Mouse (Mus musculus): ENCODE data around the gene Adra1b. TPM values are rescaled to one million over a fixed set of nuclear protein-coding genes. Genes with fewer than 3 reads are reported as not detected.

The Adra1b gene
- polyA plus RNA-seq, 1 experiment = not detected

- TF ChIP-seq CTCF (IDR thresholded peaks at IDR 0.05; ENCODE audit: control insufficient read depth, insufficient read depth, low read length) = no peak
- TF ChIP-seq POLR2A (IDR thresholded peaks at IDR 0.05; ENCODE audit: borderline replicate concordance, control insufficient read depth, low read depth, low read length) = no peak
- WGBS = 86% methylated on average over 6 of the region's 6 CpGs
- Histone ChIP-seq H3K4me1 (ENCODE audit: control insufficient read depth, insufficient read depth, low read length) (no peaks in the 10 kb centered on the region), H3K4me3 (replicated peaks; ENCODE audit: control insufficient read depth, low read depth, low read length) (no peak overlapping the region), H3K27ac (ENCODE audit: control insufficient read depth, insufficient read depth, low read depth, low read length, poor library complexity) (no peak overlapping the region)
Measured at GRCm38 (mm10) chr11:43853046-43853445, 48.0 kb downstream of the Adra1b start.

DNA sequence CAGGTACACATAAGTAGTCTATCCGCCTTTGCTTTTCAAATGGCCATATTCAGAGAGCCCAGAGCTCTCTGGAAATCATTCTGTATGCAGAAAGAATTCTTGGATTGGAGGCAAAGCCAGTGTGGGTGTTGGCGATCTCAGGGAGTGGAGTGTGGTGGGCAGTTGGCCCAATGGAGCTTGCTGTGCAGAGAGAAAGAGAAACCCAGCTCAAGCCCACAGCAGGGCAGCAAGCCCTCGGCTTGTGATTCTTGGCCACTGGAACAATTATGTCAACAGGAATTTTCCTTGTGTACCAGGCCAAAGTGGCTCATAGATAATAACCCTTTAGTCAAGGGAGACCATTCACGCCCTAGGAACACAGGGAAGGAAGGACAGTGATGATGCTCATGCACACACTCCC lies 53.0 kb downstream of the Adra1b start:
- Histone ChIP-seq H3K4me1 (ENCODE audit: control insufficient read depth, insufficient read depth, low read length) (no peaks in the 10 kb centered on the region), H3K27ac (ENCODE audit: control insufficient read depth, insufficient read depth, low read depth, low read length, poor library complexity) (no peak overlapping the region), H3K4me3 (replicated peaks; ENCODE audit: control insufficient read depth, low read depth, low read length) (no peak overlapping the region)
- TF ChIP-seq POLR2A (IDR thresholded peaks at IDR 0.05; ENCODE audit: borderline replicate concordance, control insufficient read depth, low read depth, low read length) (no peak), CTCF (IDR thresholded peaks at IDR 0.05; ENCODE audit: control insufficient read depth, insufficient read depth, low read length) (no peak)
- 74% methylated on average over 4 of the region's 4 CpGs for WGBS

- Histone ChIP-seq H3K4me1 (ENCODE audit: control insufficient read depth, insufficient read depth, low read length) (no peaks in the 10 kb centered on the region), H3K4me3 (replicated peaks; ENCODE audit: control insufficient read depth, low read depth, low read length) (no peak overlapping the region), H3K27ac (ENCODE audit: control insufficient read depth, insufficient read depth, low read depth, low read length, poor library complexity) (no peak overlapping the region)
- no peak for TF ChIP-seq CTCF (IDR thresholded peaks at IDR 0.05; ENCODE audit: control insufficient read depth, insufficient read depth, low read length)
- TF ChIP-seq POLR2A (IDR thresholded peaks at IDR 0.05; ENCODE audit: borderline replicate concordance, control insufficient read depth, low read depth, low read length) = no peak
- 71% methylated on average over 10 of the region's 10 CpGs for WGBS
Measured at GRCm38 (mm10) chr11:43841596-43841995, 59.4 kb downstream of the Adra1b start.

- Histone ChIP-seq H3K4me1 (ENCODE audit: control insufficient read depth, insufficient read depth, low read length) (no peaks in the 10 kb centered on the region), H3K4me3 (replicated peaks; ENCODE audit: control insufficient read depth, low read depth, low read length) (no peak overlapping the region), H3K27ac (ENCODE audit: control insufficient read depth, insufficient read depth, low read depth, low read length, poor library complexity) (no peak overlapping the region)
- TF ChIP-seq POLR2A (IDR thresholded peaks at IDR 0.05; ENCODE audit: borderline replicate concordance, control insufficient read depth, low read depth, low read length) (no peak), CTCF (IDR thresholded peaks at IDR 0.05; ENCODE audit: control insufficient read depth, insufficient read depth, low read length) (no peak)
- WGBS = 69% methylated on average over 6 of the region's 6 CpGs
Measured at GRCm38 (mm10) chr11:43840491-43840890, 60.5 kb downstream of the Adra1b start.

DNA sequence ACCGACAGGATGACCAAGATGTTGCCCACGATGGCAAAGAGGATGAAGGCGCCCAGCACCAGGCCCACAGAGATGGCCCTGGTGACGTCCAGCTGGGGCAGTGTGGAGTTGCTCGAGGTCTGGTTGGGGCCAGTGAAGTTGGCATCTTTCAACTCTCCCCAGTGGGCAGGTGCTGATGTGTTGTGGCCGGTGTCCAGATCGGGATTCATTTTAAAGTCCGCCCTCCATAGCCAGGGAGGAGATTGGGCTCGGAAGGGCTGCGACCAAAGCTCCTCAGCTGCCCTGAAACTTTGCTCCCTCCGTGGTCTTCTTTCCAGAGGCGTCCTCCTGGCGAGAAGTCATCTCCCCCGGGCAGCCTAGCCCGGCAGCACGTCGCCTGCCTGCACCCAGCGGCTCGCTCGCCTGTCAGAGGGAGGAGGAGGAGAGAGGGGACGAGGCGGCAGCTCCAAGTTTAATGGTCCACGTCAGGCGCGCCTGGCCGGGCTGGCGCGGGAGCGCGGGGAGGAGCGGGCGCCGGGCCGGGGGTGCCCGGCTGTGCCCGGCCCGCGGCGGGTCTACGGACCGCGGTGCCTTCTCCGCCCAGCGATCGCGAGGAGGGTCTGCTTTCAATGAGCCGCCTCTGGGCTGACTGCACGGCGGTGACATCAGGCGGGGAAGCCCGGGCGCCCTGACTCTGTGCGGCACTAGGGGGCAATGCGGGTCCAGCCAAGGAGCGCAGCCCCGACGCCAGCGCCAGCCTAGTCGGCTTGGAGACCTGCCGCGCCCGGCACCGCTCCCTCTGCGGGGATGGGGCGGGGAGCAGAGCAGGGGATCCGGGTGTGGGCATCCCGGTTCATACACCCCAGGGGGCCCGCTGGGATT lies 64.9 kb downstream of the Adra1b start:
- Histone ChIP-seq H3K27ac (ENCODE audit: control insufficient read depth, insufficient read depth, low read depth, low read length, poor library complexity) (no peak overlapping the region; the same call in 1 of the 2 replicates), H3K4me3 (replicated peaks; ENCODE audit: control insufficient read depth, low read depth, low read length) (no peak overlapping the region), H3K4me1 (ENCODE audit: control insufficient read depth, insufficient read depth, low read length) (no peaks in the 10 kb centered on the region)
- no peak for TF ChIP-seq CTCF (IDR thresholded peaks at IDR 0.05; ENCODE audit: control insufficient read depth, insufficient read depth, low read length)
- TF ChIP-seq POLR2A (IDR thresholded peaks at IDR 0.05; ENCODE audit: borderline replicate concordance, control insufficient read depth, low read depth, low read length) = no peak
- WGBS = 6% methylated on average over 68 of the region's 68 CpGs

GRCm38 (mm10) chr11:43835456-43835855 lies 65.6 kb downstream of the Adra1b start:
- no peaks in the 10 kb centered on the region for H3K4me1 ChIP-seq (ENCODE audit: control insufficient read depth, insufficient read depth, low read length)
- H3K4me3 ChIP-seq (replicated peaks; ENCODE audit: control insufficient read depth, low read depth, low read length) = no peak overlapping the region
- WGBS = 84% methylated on average over 15 of the region's 15 CpGs
- TF ChIP-seq CTCF (IDR thresholded peaks at IDR 0.05; ENCODE audit: control insufficient read depth, insufficient read depth, low read length) (no peak), POLR2A (IDR thresholded peaks at IDR 0.05; ENCODE audit: borderline replicate concordance, control insufficient read depth, low read depth, low read length) (no peak)
- no peak overlapping the region for H3K27ac ChIP-seq (ENCODE audit: control insufficient read depth, insufficient read depth, low read depth, low read length, poor library complexity)

DNA sequence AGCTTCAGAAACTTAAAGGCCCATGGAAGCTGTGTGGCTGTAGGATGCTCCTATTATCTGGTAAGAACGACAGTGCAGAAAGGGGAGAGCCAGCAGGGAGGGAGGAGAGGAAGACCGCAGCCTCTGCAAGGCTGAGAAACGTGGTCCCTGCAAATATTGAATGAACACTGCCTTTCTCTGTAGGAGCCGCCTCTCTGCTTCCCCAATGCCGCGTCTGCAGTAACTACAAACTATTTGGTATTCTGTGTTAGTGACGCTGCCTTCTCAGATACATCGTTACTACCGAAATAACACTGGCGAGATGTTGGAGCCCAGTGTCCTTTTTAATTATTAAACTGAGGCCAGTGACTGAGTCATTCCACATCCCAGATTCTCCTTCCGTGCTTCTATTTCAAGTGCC lies 66.5 kb downstream of the Adra1b start:
- Histone ChIP-seq H3K4me1 (ENCODE audit: control insufficient read depth, insufficient read depth, low read length) (no peaks in the 10 kb centered on the region), H3K27ac (ENCODE audit: control insufficient read depth, insufficient read depth, low read depth, low read length, poor library complexity) (no peak overlapping the region), H3K4me3 (replicated peaks; ENCODE audit: control insufficient read depth, low read depth, low read length) (no peak overlapping the region)
- no peak for TF ChIP-seq POLR2A (IDR thresholded peaks at IDR 0.05; ENCODE audit: borderline replicate concordance, control insufficient read depth, low read depth, low read length)
- no peak for TF ChIP-seq CTCF (IDR thresholded peaks at IDR 0.05; ENCODE audit: control insufficient read depth, insufficient read depth, low read length)
- WGBS = 62% methylated on average over 11 of the region's 11 CpGs

- Histone ChIP-seq H3K4me1 (ENCODE audit: control insufficient read depth, insufficient read depth, low read length) (no peaks in the 10 kb centered on the region), H3K27ac (ENCODE audit: control insufficient read depth, insufficient read depth, low read depth, low read length, poor library complexity) (no peak overlapping the region), H3K4me3 (replicated peaks; ENCODE audit: control insufficient read depth, low read depth, low read length) (no peak overlapping the region)
- TF ChIP-seq CTCF (IDR thresholded peaks at IDR 0.05; ENCODE audit: control insufficient read depth, insufficient read depth, low read length) = no peak
- no peak for TF ChIP-seq POLR2A (IDR thresholded peaks at IDR 0.05; ENCODE audit: borderline replicate concordance, control insufficient read depth, low read depth, low read length)
- WGBS = 66% methylated on average over 4 of the region's 4 CpGs
Measured at GRCm38 (mm10) chr11:43831530-43831929, 69.5 kb downstream of the Adra1b start.
